Mouse (Mus musculus) lung, postnatal 0 days (tissue): ENCODE data around the gene Cfap54. TPM values are rescaled to one million over a fixed set of nuclear protein-coding genes. Genes with fewer than 3 reads are reported as not detected.

Experiments
- ATAC-seq: fragments of 200-750 bp; cut with Nextera tagmentation; 2 replicates; pipeline ENCODE4 v1.8.0; 2017; ENCODE audit warnings: moderate library complexity
- DNase-seq: peaks from one replicate; pipeline ENCODE4 v3.0.0-alpha.2; 2016; ENCODE audit warnings: low spot score
- H3K27ac ChIP-seq: fragments of 300-500 bp; sonication (generic); 2 replicates; pipeline ENCODE4 v1.5.1; 2014; ENCODE audit warnings: antibody characterized with exemption, mild to moderate bottlenecking, low read length, mixed read lengths
- H3K27me3 ChIP-seq: fragments of 300-500 bp; sonication (generic); replicated peaks from 2 replicates; pipeline ENCODE4 v1.6.1; 2014; ENCODE audit warnings: low read length, mixed read lengths; ENCODE audit not compliant: insufficient read depth
- H3K36me3 ChIP-seq: fragments of 300-500 bp; sonication (generic); 2 replicates; pipeline ENCODE4 v1.6.1; 2014; ENCODE audit warnings: low read length, mixed read lengths; ENCODE audit not compliant: insufficient read depth
- H3K4me1 ChIP-seq: fragments of 300-500 bp; sonication (generic); 2 replicates; pipeline ENCODE4 v1.6.1; 2014; ENCODE audit warnings: antibody characterized with exemption, low read depth, low read length, mixed read lengths; ENCODE audit not compliant: insufficient read depth
- H3K4me2 ChIP-seq: fragments of 300-500 bp; sonication (generic); replicated peaks from 2 replicates; pipeline ENCODE4 v1.6.1; 2014; ENCODE audit warnings: low read depth, mild to moderate bottlenecking, low read length, moderate library complexity, mixed read lengths
- H3K4me3 ChIP-seq: fragments of 300-500 bp; sonication (generic); 2 replicates; pipeline ENCODE4 v1.5.1; 2014; ENCODE audit warnings: low read depth, low read length
- H3K9ac ChIP-seq: fragments of 300-500 bp; sonication (generic); replicated peaks from 2 replicates; pipeline ENCODE4 v1.6.1; 2014; ENCODE audit warnings: low read depth, mild to moderate bottlenecking
- H3K9me3 ChIP-seq: fragments of 300-500 bp; sonication (generic); 2 replicates; pipeline ENCODE4 v1.6.1; 2016; ENCODE audit warnings: low read length, mixed read lengths
- CTCF ChIP-seq: IDR thresholded peaks from 2 replicates; pipeline ENCODE4 v1.5.1; 2016; ENCODE audit warnings: antibody characterized with exemption, mild to moderate bottlenecking
- EP300 ChIP-seq: IDR thresholded peaks from 2 replicates; pipeline ENCODE4 v1.6.1; 2016; ENCODE audit warnings: antibody characterized with exemption, mild to moderate bottlenecking, control low read depth
- WGBS: fragments of 180-500 bp; shearing (Covaris S2); extraction: QIAGEN DNeasy Blood & Tissue Kit; methylation state at CpG from one replicate; pipeline ENCODE4 v1.1.7; 2014; 5-methylcytosine and 5-hydroxymethylcytosine counted together
- polyA plus RNA-seq: library from polyadenylated mRNA; unstranded; fragments of >200 nt; fragmentation: Nextera tagmentation; extraction: Ambion mirVana; gene quantifications from 2 replicates; pipeline ENCODE4 v1.2.1, GENCODE M21; 2015

The Cfap54 gene
- polyA plus RNA-seq, 1 experiment from 2014 or later: 6.2 TPM

GRCm38 (mm10) chr10:93006970-93007369 is 74.4 kb downstream of the Cfap54 start:
- Histone ChIP-seq H3K9me3 (no peaks in the 10 kb centered on the region), H3K4me1 (no peaks in the 10 kb centered on the region), H3K9ac (no peak overlapping the region), H3K36me3 (no peaks in the 10 kb centered on the region), H3K4me2 (no peak overlapping the region), H3K4me3 (no peak overlapping the region), H3K27ac (no peak overlapping the region), H3K27me3 (no peaks in the 10 kb centered on the region)
- DNase-seq (no peak), ATAC-seq (no peak)
- TF ChIP-seq EP300: no peak
- TF ChIP-seq CTCF: no peak
- WGBS: 31% methylated on average over 3 of the region's 3 CpGs

GRCm38 (mm10) chr10:93006405-93006804 is 75.0 kb downstream of the Cfap54 start:
- Histone ChIP-seq H3K36me3 (no peaks in the 10 kb centered on the region), H3K9me3 (no peaks in the 10 kb centered on the region), H3K27ac (no peak overlapping the region), H3K4me3 (no peak overlapping the region), H3K4me1 (no peaks in the 10 kb centered on the region), H3K27me3 (no peaks in the 10 kb centered on the region), H3K9ac (no peak overlapping the region), H3K4me2 (no peak overlapping the region)
- ATAC-seq (no peak), DNase-seq (no peak)
- TF ChIP-seq CTCF: no peak
- TF ChIP-seq EP300: no peak
- 76% methylated on average over 9 of the region's 9 CpGs for WGBS

GRCm38 (mm10) chr10:92998536-92998935 is 82.9 kb downstream of the Cfap54 start:
- Histone ChIP-seq H3K36me3 (no peaks in the 10 kb centered on the region), H3K9me3 (no peaks in the 10 kb centered on the region), H3K4me2 (no peak overlapping the region), H3K4me3 (no peak overlapping the region), H3K27me3 (no peaks in the 10 kb centered on the region), H3K27ac (no peak overlapping the region), H3K4me1 (no peaks in the 10 kb centered on the region), H3K9ac (no peak overlapping the region)
- TF ChIP-seq EP300 (no peak), CTCF (no peak)
- ATAC-seq: no peak
- 83% methylated on average over 9 of the region's 9 CpGs for WGBS
- no peak for DNase-seq

GRCm38 (mm10) chr10:92995186-92995585 is 86.2 kb downstream of the Cfap54 start:
- H3K9ac ChIP-seq: no peak overlapping the region
- no peak for TF ChIP-seq CTCF
- TF ChIP-seq EP300: no peak
- H3K4me3 ChIP-seq: no peak overlapping the region
- no peak for ATAC-seq
- DNase-seq: no peak
- 85% methylated on average over 7 of the region's 7 CpGs for whole genome bisulfite sequencing
- H3K36me3 ChIP-seq: no peaks in the 10 kb centered on the region
- no peaks in the 10 kb centered on the region for H3K4me1 ChIP-seq
- no peaks in the 10 kb centered on the region for H3K9me3 ChIP-seq
- no peak overlapping the region for H3K4me2 ChIP-seq
- no peak overlapping the region for H3K27ac ChIP-seq
- no peaks in the 10 kb centered on the region for H3K27me3 ChIP-seq

- TF ChIP-seq CTCF: no peak
- no peak for TF ChIP-seq EP300
- 54% methylated on average over 3 of the region's 3 CpGs for WGBS
- Histone ChIP-seq H3K4me1 (no peaks in the 10 kb centered on the region), H3K27ac (no peak overlapping the region), H3K9ac (no peak overlapping the region), H3K27me3 (no peaks in the 10 kb centered on the region), H3K4me3 (no peak overlapping the region), H3K9me3 (no peaks in the 10 kb centered on the region), H3K4me2 (no peak overlapping the region), H3K36me3 (no peaks in the 10 kb centered on the region)
- no peak for DNase-seq
- no peak for ATAC-seq
These were observed 87.1 kb downstream of the Cfap54 start for GRCm38 (mm10) chr10:92994340-92994739.

- Histone ChIP-seq H3K4me3 (no peak overlapping the region), H3K27ac (no peak overlapping the region), H3K4me1 (no peaks in the 10 kb centered on the region), H3K9ac (no peak overlapping the region), H3K27me3 (no peaks in the 10 kb centered on the region), H3K9me3 (no peaks in the 10 kb centered on the region), H3K36me3 (no peaks in the 10 kb centered on the region), H3K4me2 (no peak overlapping the region)
- TF ChIP-seq CTCF (no peak), EP300 (no peak)
- no peak for DNase-seq
- ATAC-seq: no peak
These were observed 88.9 kb downstream of the Cfap54 start for GRCm38 (mm10) chr10:92992526-92992925.

GRCm38 (mm10) chr10:92990576-92990975 is 90.8 kb downstream of the Cfap54 start:
- no peak for TF ChIP-seq CTCF
- no peak for TF ChIP-seq EP300
- H3K4me3 ChIP-seq: no peak overlapping the region
- no peak for DNase-seq
- no peaks in the 10 kb centered on the region for H3K4me1 ChIP-seq
- H3K4me2 ChIP-seq: no peak overlapping the region
- H3K27me3 ChIP-seq: no peaks in the 10 kb centered on the region
- H3K36me3 ChIP-seq: no peaks in the 10 kb centered on the region
- no peak overlapping the region for H3K9ac ChIP-seq
- ATAC-seq: no peak
- H3K27ac ChIP-seq: no peak overlapping the region
- 77% methylated on average over 2 of the region's 2 CpGs for WGBS
- H3K9me3 ChIP-seq: no peaks in the 10 kb centered on the region
